Mouse (Mus musculus) brain, embryonic 14.5 days (tissue): ENCODE results near the gene Rrp7a.

Experiments
- CTCF ChIP-seq: fragments of 200-500 bp; IDR thresholded peaks from 2 replicates; pipeline ENCODE4 v1.5.1; 2012; ENCODE audit warnings: inconsistent platforms, mild to moderate bottlenecking, moderate library complexity, borderline replicate concordance; ENCODE audit not compliant: insufficient read depth, insufficient read length; ENCODE audit errors: extremely low read depth
- POLR2A ChIP-seq: fragments of 200-500 bp; IDR thresholded peaks from 2 replicates; pipeline ENCODE4 v1.6.1; 2012; ENCODE audit warnings: mild to moderate bottlenecking, inconsistent platforms, borderline replicate concordance; ENCODE audit not compliant: poor library complexity, insufficient read depth, insufficient read length, severe bottlenecking; ENCODE audit errors: extremely low read depth

DNA sequence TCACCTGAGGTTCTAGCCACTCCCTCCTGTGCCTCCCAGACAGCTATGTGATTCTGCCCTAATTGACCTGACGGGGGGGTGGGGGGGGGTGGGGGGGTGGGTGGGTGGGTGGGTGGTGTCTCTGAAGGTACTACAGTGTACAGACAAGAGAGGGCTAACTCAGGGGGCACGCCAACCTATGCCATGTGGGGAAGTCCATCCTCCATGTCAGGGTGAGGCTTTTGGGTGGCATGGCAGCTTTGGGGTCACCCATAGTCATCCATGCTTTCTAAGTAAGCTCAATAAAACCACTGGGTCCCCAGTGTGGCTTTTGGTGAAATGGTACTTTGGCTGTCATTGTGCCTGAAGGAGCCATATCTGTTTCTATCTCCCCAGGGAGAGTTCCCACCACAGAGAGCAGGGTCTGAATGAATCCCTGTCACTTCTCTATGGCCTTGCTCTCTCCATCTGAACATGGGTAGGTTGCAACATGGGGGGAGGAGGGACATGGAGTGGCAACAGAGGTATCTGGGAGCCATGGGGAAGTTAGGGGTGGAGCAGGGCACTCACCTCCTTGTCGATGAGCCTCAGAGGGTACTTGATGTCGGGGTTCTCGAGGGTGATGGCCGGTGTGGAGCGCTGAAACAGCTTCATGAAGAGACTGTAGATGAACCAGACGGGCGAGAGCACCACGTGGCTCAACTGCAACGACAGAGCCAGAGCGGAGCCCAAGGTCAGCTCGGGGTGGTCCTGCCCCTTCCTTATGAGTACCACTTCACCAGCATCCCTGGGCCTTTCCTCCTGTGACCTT lies 43.1 kb upstream of the Rrp7a start:
- TF ChIP-seq POLR2A, result no peak
- no peak for TF ChIP-seq CTCF
